Mouse (Mus musculus) C2C12 (cell line): ENCODE results near the gene Asl.

Experiments used
- CEBPB ChIP-seq: IDR thresholded peaks from one replicate; pipeline ENCODE4 v1.6.1; 2011; ENCODE audit warnings: low read depth, mild to moderate bottlenecking, control low read depth, moderate library complexity
- CTCF ChIP-seq: IDR thresholded peaks from one replicate; pipeline ENCODE4 v1.5.1; 2011; ENCODE audit not compliant: control insufficient read depth, insufficient read depth, insufficient read length
- FOSL1 ChIP-seq: IDR thresholded peaks from one replicate; pipeline ENCODE4 v1.8.0; 2011; ENCODE audit warnings: mild to moderate bottlenecking, low read length; ENCODE audit not compliant: poor library complexity, insufficient read depth, severe bottlenecking
- MAX ChIP-seq: IDR thresholded peaks from one replicate; pipeline ENCODE4 v1.6.1; 2011; ENCODE audit warnings: mild to moderate bottlenecking, control low read depth
- MYOD1 ChIP-seq: IDR thresholded peaks from one replicate; pipeline ENCODE4 v1.6.1; 2011; ENCODE audit warnings: low read depth; ENCODE audit not compliant: control insufficient read depth, insufficient read length
- MYOG ChIP-seq: IDR thresholded peaks from one replicate; pipeline ENCODE4 v1.6.1; 2011; ENCODE audit not compliant: control insufficient read depth, insufficient read length; ENCODE audit errors: extremely low read depth
- USF1 ChIP-seq: IDR thresholded peaks from one replicate; pipeline ENCODE4 v1.6.1; 2011; ENCODE audit warnings: low read depth, mild to moderate bottlenecking, control low read depth, moderate library complexity

- TF ChIP-seq CTCF: no peak
- no peak for TF ChIP-seq USF1
- TF ChIP-seq MAX: no peak
- TF ChIP-seq MYOG: no peak
- TF ChIP-seq MYOD1: no peak
- TF ChIP-seq CEBPB: no peak
- no peak for TF ChIP-seq FOSL1
These were observed 26.6 kb upstream of the Asl start for GRCm38 (mm10) chr5:130055688-130056087.
